Mouse (Mus musculus) bone marrow macrophage, adult 2 months (primary cell): ENCODE results near the gene Utp3.
"Not testable (repeated sequence)": the region's sequence is repeated elsewhere in the genome, so short reads cannot be mapped to it uniquely, and the experiment has no call there.

Source experiments
- CTCF ChIP-seq: IDR thresholded peaks from 2 replicates; pipeline ENCODE4 v1.5.1; 2012; ENCODE audit warnings: low read depth, mild to moderate bottlenecking, low read length, moderate library complexity
- POLR2A ChIP-seq: IDR thresholded peaks from 2 replicates; pipeline ENCODE4 v1.6.1; 2012; ENCODE audit warnings: mild to moderate bottlenecking, low read depth, low read length, borderline replicate concordance

GRCm38 (mm10) chr5:88544411-88544810, 9.9 kb upstream of the Utp3 start:
- not testable (repeated sequence) for TF ChIP-seq POLR2A, CTCF
